Mouse (Mus musculus): ENCODE measurements around the gene Ddx46. TPM values are rescaled to one million over a fixed set of nuclear protein-coding genes. Genes with fewer than 3 reads are reported as not detected.

Gene Ddx46
- polyA plus RNA-seq, 1 experiment from 2014 or later, result 11.7 TPM

GRCm38 (mm10) chr13:55599566-55600540 is 35.0 kb upstream of the Ddx46 start, which contains the start of gene B4galt7:
B4galt7 (plus strand) TSS chr13:55599896.
- TF ChIP-seq EP300 (IDR thresholded peaks at IDR 0.05; ENCODE audit: low read depth), result no peak
- no peak for TF ChIP-seq CTCF (IDR thresholded peaks at IDR 0.05; ENCODE audit: low read depth)

GRCm38 (mm10) chr13:55600657-55601056 is 34.2 kb upstream of the Ddx46 start:
- Histone ChIP-seq H3K27ac (ENCODE audit: low read depth) (peak overlapping the region; percentile 69), H3K4me1 (ENCODE audit: insufficient read depth) (peaks cover 10% of the 10 kb centered on the region), H3K36me3 (replicated peaks; ENCODE audit: insufficient read depth, low read length) (peaks cover 26% of the 10 kb centered on the region), H3K9me3 (ENCODE audit: low read length) (no peaks in the 10 kb centered on the region), H3K4me2 (ENCODE audit: low read depth, low read length) (peak overlapping the region; percentile 95), H3K4me3 (ENCODE audit: low read depth, low read length) (peak overlapping the region; percentile 92), H3K9ac (replicated peaks) (peak overlapping the region; percentile 93), H3K27me3 (ENCODE audit: insufficient read depth, low read length) (no peaks in the 10 kb centered on the region)
- TF ChIP-seq EP300 (IDR thresholded peaks at IDR 0.05; ENCODE audit: low read depth) (no peak), CTCF (IDR thresholded peaks at IDR 0.05; ENCODE audit: low read depth) (no peak)
- ATAC-seq (peak; percentile 53), DNase-seq (no peak)
- 4% methylated on average over 9 of the region's 9 CpGs for WGBS (ENCODE audit: insufficient replicate concordance)

More at GRCm38 (mm10) chr13:55599566-55600540, 35.0 kb upstream of the Ddx46 start, which contains the start of gene B4galt7:
- peak within 1 kb of the TSS; percentile 92 for H3K4me3 ChIP-seq (ENCODE audit: low read depth, low read length)
- no peaks in the 10 kb centered on the region for H3K27me3 ChIP-seq (ENCODE audit: insufficient read depth, low read length)
- H3K9ac ChIP-seq (replicated peaks), result peak within 1 kb of the TSS; percentile 93
- H3K36me3 ChIP-seq (replicated peaks; ENCODE audit: insufficient read depth, low read length), result peaks cover 34% of the 10 kb centered on the region
- ATAC-seq, result peak; percentile 90
- no peaks in the 10 kb centered on the region for H3K9me3 ChIP-seq (ENCODE audit: low read length)
- DNase-seq, result peak; percentile 91
- H3K4me1 ChIP-seq (ENCODE audit: insufficient read depth), result peaks cover 10% of the 10 kb centered on the region
- H3K4me2 ChIP-seq (ENCODE audit: low read depth, low read length), result peak within 1 kb of the TSS; percentile 95
- 8% methylated on average over 51 of the region's 51 CpGs for WGBS (ENCODE audit: insufficient replicate concordance)
- peak within 1 kb of the TSS; percentile 69 for H3K27ac ChIP-seq (ENCODE audit: low read depth)

- H3K27me3 ChIP-seq (ENCODE audit: insufficient read depth, low read length), result no peaks in the 10 kb centered on the region
- no peak overlapping the region for H3K9ac ChIP-seq (replicated peaks)
- H3K4me2 ChIP-seq (ENCODE audit: low read depth, low read length), result no peak overlapping the region
- H3K27ac ChIP-seq (ENCODE audit: low read depth), result no peak overlapping the region
- peaks cover 21% of the 10 kb centered on the region for H3K36me3 ChIP-seq (replicated peaks; ENCODE audit: insufficient read depth, low read length)
- 3% methylated on average over 3 of the region's 3 CpGs for WGBS (ENCODE audit: insufficient replicate concordance)
- peak; percentile 89 for DNase-seq
- peak; percentile 94 for TF ChIP-seq CTCF (IDR thresholded peaks at IDR 0.05; ENCODE audit: low read depth)
- no peak for TF ChIP-seq EP300 (IDR thresholded peaks at IDR 0.05; ENCODE audit: low read depth)
- no peak overlapping the region for H3K4me3 ChIP-seq (ENCODE audit: low read depth, low read length)
- peaks cover 10% of the 10 kb centered on the region for H3K4me1 ChIP-seq (ENCODE audit: insufficient read depth)
- H3K9me3 ChIP-seq (ENCODE audit: low read length), result no peaks in the 10 kb centered on the region
- ATAC-seq, result no peak
Measured at GRCm38 (mm10) chr13:55601611-55602010, 33.2 kb upstream of the Ddx46 start.

GRCm38 (mm10) chr13:55604606-55605005 is 30.2 kb upstream of the Ddx46 start:
- no peak for ATAC-seq
- WGBS (ENCODE audit: insufficient replicate concordance), result 80% methylated on average over 3 of the region's 3 CpGs
- Histone ChIP-seq H3K9ac (replicated peaks) (no peak overlapping the region), H3K36me3 (replicated peaks; ENCODE audit: insufficient read depth, low read length) (peaks cover 22% of the 10 kb centered on the region), H3K27ac (ENCODE audit: low read depth) (no peak overlapping the region), H3K27me3 (ENCODE audit: insufficient read depth, low read length) (no peaks in the 10 kb centered on the region), H3K4me2 (ENCODE audit: low read depth, low read length) (no peak overlapping the region), H3K4me1 (ENCODE audit: insufficient read depth) (peaks cover 6% of the 10 kb centered on the region), H3K9me3 (ENCODE audit: low read length) (no peaks in the 10 kb centered on the region), H3K4me3 (ENCODE audit: low read depth, low read length) (no peak overlapping the region)
- no peak for TF ChIP-seq CTCF (IDR thresholded peaks at IDR 0.05; ENCODE audit: low read depth)
- DNase-seq, result no peak

- DNase-seq, result no peak
- H3K4me3 ChIP-seq (ENCODE audit: low read depth, low read length), result no peak overlapping the region
- H3K4me2 ChIP-seq (ENCODE audit: low read depth, low read length), result no peak overlapping the region
- TF ChIP-seq EP300 (IDR thresholded peaks at IDR 0.05; ENCODE audit: low read depth), result no peak
- TF ChIP-seq CTCF (IDR thresholded peaks at IDR 0.05; ENCODE audit: low read depth), result no peak
- WGBS (ENCODE audit: insufficient replicate concordance), result 64% methylated on average over 10 of the region's 10 CpGs
- H3K9me3 ChIP-seq (ENCODE audit: low read length), result no peaks in the 10 kb centered on the region
- no peak overlapping the region for H3K27ac ChIP-seq (ENCODE audit: low read depth)
- peaks cover 22% of the 10 kb centered on the region for H3K36me3 ChIP-seq (replicated peaks; ENCODE audit: insufficient read depth, low read length)
- peak; percentile 21 for ATAC-seq
- no peaks in the 10 kb centered on the region for H3K4me1 ChIP-seq (ENCODE audit: insufficient read depth)
- no peaks in the 10 kb centered on the region for H3K27me3 ChIP-seq (ENCODE audit: insufficient read depth, low read length)
- no peak overlapping the region for H3K9ac ChIP-seq (replicated peaks)
Measured at GRCm38 (mm10) chr13:55606899-55607623, 27.8 kb upstream of the Ddx46 start.

GRCm38 (mm10) chr13:55607624-55608006 is 27.2 kb upstream of the Ddx46 start:
- ATAC-seq, result no peak
- Histone ChIP-seq H3K4me3 (ENCODE audit: low read depth, low read length) (no peak overlapping the region), H3K9ac (replicated peaks) (no peak overlapping the region), H3K27me3 (ENCODE audit: insufficient read depth, low read length) (no peaks in the 10 kb centered on the region), H3K4me2 (ENCODE audit: low read depth, low read length) (no peak overlapping the region), H3K4me1 (ENCODE audit: insufficient read depth) (no peaks in the 10 kb centered on the region), H3K36me3 (replicated peaks; ENCODE audit: insufficient read depth, low read length) (peaks cover 22% of the 10 kb centered on the region), H3K9me3 (ENCODE audit: low read length) (no peaks in the 10 kb centered on the region), H3K27ac (ENCODE audit: low read depth) (no peak overlapping the region)
- WGBS (ENCODE audit: insufficient replicate concordance), result 94% methylated on average over 2 of the region's 2 CpGs
- no peak for DNase-seq
- no peak for TF ChIP-seq CTCF (IDR thresholded peaks at IDR 0.05; ENCODE audit: low read depth)
- no peak for TF ChIP-seq EP300 (IDR thresholded peaks at IDR 0.05; ENCODE audit: low read depth)

Measured in liver, postnatal 0 days (tissue).